Mouse (Mus musculus) cerebellum, postnatal 4 days (tissue): ENCODE results near the gene Pde5a.

ENCODE experiments used
- DNase-seq, 2 experiments: peaks; one replicate each; pipeline ENCODE4 v3.0.0; 2022; ENCODE audit warnings: low spot score in 2 of 2, mixed read lengths in 1 of 2

The Pde5a gene

DNA sequence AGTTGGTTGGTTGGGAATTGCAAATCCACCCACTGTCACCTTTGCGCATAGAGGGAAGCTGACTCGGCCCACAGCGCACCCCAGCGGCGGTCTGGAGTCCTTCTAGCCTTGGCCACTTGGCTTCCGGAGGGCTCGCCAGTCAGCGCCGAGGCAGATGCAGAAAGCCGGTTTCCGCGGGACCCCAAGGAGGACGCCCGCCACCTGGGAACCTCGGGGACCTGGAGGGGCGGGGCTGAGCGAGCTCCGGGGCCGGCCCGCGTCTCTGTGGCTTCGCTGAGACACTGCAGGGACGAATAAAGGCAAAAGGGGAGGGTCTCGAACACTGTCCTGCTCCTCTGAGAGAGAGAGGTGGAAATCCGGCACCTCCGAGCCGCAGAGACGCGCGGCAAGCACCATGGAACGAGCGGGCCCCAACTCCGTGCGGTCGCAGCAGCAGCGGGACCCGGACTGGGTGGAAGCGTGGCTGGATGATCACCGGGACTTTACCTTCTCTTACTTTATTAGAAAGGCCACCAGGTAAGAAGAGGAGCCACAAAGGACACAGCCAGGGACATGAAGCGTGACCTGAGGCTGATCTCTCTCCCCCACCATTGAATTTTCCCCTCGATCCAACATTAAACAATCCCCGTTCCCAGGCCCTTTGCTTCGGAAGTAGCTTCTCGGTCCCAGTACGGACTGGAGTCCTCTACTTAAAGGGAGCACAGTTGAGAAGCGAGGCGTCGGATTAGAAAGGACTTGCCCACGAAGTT is at the start of gene Pde5a:
Gene Pde5a (plus strand): TSS at position 96 of the 749 bp plus-strand sequence.
- peak; percentile 64 to 84 for DNase-seq

DNA sequence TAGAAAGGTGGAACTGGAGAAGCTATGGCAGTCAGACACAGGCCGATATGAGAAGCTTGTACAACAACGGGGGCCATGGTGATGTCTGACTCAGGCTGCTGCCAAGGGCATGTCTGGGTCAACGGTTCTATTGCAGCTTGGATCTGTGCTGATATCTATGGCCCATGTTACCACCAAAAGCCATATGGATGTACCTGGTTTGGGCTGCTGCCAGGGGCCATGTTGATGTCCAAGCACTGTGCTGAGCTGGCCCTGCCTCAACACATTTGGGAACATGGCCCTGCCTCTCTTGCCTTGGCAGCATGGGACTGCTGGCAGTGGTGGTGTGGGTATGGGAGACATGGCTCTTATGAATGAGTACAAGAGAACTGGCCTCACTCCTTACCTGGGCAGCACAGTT is 47.9 kb upstream of the Pde5a start:
- no peak for DNase-seq

DNA sequence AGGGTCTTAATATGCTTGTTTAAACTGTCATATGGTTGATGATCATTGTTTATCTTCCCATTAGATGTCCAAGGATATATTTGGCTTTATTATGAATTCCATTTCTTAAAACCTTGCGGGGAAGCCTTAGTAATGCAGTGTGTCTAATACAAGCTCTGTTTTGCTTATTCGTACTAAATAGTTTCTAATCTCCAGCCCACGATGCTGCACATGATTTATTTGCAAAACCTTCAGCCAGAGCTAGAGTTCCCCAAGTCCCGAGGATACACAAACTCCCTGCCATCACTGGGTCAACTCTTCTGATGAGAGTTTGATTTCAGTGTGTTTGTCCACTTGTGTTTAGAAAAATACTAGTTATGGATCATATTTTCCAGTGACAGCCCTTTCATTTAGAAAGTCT is 46.4 kb upstream of the Pde5a start:
- no peak for DNase-seq

DNA sequence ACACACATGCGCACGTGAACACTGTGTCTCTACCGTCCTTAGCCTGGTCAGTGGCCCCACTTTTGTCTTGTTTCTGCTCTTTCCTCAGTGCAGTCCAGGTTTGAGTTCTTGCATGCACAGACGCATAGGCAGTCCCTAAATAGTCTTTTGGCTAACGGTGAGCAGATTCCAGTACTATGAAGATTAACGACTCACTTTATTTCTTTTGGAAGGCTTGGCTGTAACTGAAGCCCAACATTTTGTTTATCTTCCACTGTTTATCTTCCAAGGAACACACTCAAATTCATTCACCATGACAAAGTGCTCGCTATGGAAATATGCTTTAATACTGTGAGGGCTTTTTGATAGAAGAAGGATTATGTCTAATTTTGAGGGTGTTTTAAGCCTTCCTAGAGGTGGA is 43.9 kb upstream of the Pde5a start:
- DNase-seq: no peak

DNA sequence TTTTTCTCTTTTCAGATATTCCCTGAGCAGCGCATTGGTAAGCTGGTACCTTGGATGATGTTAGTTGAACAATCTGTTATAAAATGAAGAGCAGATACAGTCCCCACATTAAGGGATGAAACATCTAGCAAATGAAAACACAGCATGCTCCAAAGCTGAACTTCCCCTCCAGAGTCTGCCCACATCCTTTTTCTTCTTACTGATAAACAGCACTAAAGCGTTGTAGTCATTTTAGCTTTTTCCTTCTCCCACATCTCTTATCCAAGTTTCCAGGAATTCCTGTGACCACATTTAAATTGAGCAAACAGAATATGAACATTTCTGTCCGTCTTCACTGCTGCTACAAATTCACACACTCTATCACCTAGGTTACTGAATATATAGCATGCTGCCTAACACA is 35.7 kb upstream of the Pde5a start:
- no peak for DNase-seq

DNA sequence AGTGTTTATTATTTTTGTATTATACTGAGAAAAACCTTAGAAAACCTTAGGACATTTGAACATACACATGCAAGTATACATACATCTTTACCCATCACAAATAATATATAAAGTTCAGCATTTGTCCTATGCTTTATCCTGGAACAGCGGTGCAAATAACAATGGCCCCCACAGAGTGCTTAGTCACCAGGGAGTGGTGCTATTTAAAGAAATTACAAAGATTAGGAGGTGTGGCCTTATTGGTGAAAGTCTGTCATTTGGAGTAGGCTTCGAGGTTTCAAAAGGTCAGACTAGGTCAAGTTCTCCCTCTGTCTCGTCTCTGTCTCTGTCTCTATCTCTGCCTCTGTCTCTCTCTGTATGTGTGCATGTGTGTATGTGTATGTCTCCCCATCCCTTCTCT is 32.9 kb upstream of the Pde5a start:
- no peak for DNase-seq

DNA sequence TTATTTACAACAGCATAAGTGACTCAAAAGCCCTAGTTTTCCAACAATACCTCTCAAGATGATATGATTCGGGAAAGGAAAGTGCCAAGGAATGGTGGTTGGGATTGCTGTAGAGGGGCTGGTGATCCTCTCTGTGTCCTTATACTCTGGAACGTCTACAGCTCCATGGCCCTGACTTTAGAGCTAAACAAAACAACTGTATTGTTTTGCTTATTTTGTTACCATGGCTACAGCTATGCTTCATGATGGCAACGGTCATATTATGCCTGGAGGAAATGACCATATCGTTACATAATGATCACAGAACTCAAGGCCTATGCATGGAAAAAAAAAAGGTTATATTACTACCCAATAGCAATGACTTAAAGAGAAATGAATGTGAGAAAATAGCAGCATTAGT is 32.1 kb upstream of the Pde5a start:
- DNase-seq: no peak

DNA sequence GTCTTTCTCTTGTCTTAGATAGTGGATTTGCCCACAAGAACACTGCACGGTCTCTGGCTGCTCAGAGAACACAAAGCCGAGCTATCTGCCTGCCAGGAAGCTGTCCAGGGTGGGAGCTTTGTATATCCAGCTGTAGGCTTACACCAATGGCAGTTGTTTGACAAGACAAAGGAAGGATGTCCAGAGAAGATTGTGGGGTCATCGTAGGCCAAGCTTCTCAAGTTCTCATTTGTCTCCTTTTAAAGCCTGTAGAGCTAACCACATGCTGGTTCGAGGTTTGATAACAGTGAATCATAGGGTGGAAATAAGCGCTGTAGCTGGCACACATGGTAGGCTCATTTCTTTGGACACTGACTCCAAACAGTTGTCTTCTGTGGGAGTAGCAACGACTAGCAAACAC is 24.5 kb upstream of the Pde5a start:
- no peak for DNase-seq

DNA sequence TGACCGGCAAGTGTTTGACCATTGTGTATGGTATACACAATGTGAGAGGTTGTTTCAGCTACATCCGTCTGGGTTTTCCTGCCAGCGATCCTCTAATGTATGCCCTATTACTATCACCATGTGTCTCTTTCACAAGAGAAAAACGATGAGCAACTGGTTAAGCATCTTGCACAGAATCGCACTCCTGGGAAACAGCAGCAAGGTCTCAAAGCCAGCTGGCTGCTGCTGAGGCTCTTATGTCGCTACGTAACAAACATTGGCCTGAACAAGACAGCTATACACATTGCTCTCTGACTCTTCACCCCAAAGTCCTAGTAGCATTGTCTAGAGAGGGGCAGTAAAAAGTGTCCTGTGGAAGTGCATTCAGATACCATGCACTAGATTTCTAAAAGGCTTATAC is 23.5 kb upstream of the Pde5a start:
- no peak for DNase-seq

DNA sequence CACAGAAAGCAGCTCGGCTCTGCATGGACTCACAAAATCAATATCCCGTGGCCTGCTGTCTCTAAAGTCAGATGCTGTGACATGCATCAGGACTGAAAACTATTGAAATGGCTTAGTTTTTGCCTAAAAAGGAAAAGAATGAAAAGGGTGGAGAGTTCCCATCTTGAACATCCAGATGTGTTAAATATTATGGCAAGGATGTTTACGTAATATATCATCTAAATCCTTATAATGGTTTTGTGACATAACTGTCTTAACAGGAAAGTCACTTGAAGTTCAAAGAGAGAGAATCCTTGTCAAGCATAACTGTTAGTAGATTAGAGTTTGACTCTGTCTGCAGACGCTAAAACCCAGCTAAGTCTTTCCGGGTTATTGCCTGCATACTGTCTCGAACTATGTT is 20.3 kb upstream of the Pde5a start:
- DNase-seq: no peak

DNA sequence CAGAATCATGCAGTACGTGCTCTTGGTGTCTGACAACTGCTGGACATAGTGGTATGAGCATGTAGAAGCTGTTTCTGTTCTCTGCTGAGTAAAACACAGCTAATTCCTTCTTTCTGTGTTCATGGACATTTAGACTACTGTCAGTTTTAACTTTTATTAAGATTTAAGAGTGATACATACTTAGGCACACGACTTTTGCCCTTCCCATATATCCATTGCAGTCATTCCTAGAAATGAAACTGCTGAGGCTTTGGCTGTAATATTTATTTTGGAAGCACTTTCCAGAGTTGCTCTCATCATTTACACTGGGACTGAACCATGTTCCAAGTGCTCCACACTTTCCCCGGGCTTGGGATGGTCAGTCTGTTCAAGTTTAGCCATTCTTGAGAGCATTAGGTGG is 18.6 kb upstream of the Pde5a start:
- no peak for DNase-seq

DNA sequence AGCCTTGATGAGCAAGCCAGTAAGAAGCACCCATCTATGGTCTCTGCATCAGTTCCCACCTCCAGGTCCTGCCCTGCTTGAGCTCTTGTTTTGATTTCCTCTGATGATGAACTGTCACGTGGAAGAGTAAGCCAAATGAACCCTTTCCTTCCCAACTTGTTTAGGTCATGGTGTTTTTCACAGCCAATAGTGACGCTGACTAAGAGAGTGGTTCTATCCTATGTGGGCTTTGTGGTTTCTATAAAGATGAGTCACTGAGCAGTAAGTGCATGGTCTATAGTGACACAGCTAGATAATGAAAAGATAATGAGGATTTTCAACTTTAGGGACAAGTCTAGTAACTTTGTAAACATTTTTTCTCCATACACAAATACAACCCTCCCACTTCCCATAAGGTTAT is 10.1 kb upstream of the Pde5a start:
- no peak for DNase-seq

DNA sequence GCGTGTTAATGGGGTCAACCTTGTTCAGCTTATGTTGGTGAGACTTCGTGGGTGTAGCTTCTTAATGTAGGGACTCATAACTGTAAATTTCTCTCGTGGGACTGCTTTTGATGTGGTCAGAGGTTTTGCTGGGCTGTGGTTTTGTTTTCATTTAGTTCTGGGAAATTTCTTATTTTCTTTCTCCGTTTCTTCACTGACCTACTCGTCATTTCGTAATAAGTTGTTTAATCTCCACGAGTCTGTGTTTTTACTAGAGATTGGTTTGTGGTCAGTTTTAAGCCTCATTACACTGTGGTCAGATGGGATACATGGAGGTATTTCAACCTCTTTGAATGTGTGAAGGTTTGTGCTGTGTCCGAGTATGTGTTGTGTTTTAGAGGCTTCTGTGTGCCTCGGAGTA is 7.2 kb upstream of the Pde5a start:
- no peak for DNase-seq

DNA sequence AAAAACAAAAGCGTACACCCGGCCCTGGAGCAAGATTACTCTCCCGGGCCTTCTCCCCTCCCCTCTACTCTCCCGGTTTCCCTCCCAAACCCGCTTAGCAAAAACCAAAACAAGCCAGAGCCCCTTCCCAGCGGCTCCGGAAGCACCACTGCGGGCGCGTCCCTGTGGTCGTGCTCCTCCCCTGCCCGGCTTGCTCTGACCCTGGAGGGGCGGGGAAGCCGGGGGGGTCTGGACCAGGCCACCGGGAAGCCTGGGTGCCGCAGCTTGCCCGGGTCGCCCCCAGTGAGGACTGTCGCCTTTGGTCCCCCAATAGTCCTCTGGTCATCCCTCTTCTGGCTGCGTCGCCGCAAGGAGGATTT is 833 bp downstream of the Pde5a start:
- no peak for DNase-seq

DNA sequence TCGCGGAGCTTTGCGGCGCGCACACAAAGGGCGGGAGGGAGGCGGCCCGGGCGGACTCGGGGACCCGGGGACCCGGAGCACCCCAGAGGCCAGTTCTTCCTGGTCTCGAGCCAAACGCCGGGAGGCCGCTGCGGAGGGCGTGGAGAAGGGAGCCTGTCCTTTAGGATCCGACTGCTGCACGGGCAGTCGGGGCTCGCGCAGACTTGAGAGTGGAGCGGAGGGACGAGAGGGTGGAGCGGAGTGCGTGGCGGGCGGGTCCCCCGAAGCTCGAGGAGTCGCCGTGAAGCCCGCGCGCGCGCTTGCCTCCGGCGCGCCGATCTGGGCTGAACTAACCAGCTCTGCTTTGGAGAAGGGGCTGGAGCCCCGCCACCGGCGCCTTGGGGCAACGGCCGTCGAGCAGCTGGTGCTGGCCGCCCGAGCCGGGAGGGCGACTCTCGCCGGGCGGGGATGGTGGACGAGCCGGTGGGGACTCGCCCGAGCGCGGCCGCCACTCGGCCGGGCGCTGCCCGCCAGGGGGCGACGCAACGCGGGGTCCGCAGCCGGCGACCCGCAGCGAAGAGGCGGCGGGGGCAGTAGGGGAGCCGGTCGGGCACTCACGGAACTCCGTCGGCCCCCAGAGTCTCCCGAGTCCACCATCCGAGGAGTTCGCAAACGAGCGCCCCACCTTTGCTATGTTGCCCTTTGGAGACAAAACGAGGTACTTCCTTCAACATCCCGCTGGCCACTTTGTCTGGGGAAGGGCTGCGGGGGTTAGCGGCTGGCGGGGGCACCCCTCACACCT is 1.4 kb downstream of the Pde5a start:
- DNase-seq: peak; percentile 43 to 75

DNA sequence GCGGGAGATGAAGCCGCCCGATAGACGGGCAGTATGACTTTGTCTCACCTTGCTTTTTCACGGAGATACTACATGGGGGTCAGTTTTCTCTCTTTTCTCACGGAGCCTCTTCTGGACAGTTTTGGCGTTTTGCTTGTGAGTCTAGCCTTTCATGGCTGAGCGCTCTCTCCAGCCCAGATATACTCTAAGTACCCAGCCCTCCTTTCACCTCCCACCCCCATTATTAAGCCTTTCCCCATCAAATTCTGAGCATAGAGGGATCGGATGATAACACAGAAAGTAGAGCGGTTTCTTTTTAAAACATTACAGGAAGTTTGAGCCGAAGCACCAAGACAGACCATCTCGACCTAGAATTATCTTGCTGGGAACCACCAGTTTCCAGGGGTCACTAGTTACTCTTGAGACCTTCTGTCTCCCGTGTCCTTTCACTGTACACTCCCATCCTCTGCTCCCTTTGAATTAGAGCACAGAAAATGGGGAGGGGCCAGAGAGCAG is 2.0 kb downstream of the Pde5a start:
- no peak for DNase-seq

DNA sequence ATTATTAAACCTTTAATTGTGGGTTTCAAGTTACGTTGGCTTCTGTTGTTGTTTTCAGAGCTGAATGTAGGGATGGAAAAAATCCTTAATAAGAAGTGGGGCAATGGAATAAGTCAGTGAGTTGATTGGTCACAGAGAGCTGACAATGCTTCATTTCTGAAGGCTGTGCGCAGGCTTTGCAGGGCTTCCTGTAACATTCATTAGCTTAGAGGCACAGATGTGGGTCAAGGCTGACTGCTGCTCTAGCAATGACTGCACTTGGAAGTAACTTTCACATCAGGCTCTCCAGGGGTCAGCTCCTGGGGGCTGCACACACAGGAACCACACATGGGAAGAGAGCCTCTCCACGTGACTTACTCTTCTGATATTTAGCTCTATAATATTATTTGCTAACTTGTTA is 5.1 kb downstream of the Pde5a start:
- no peak for DNase-seq

DNA sequence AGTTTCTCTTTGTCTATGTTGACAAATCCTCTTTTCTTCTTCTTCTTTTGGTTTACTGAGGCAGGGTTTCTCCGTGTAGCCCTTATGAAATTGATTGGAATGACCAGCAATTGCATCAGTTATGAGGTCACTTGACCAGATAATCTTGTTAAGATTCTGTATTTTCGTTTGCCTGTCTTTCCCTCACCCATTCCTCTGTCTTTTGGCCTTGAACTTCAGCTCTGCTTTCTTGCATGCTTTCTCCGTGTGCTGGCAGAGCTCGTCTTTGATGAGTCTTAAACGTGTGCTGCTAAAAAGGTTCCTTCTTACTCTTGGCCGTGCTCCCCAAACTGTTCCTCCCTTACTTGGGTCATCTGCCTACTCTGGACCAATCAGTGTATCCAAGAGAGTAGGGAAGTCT is 5.6 kb downstream of the Pde5a start:
- DNase-seq: no peak

DNA sequence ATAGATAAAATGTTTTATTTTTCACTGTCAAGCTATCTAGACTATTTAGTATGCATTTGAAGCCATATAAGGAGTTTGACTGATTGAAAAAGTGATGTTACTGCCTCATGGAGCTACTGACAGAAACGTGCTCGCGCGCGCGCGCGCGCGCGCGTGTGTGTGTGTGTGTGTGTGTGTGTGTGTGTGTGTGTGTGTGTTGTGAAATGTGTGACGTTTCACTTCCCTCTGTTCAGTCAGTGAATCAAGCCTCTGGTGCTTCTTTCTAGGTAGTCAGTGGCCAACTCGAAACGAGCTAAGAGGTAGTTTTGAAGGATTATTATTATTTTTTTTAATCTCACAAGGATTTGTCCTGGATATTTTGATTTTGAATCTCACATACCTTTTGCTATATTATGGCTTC is 10.7 kb downstream of the Pde5a start:
- no peak for DNase-seq

DNA sequence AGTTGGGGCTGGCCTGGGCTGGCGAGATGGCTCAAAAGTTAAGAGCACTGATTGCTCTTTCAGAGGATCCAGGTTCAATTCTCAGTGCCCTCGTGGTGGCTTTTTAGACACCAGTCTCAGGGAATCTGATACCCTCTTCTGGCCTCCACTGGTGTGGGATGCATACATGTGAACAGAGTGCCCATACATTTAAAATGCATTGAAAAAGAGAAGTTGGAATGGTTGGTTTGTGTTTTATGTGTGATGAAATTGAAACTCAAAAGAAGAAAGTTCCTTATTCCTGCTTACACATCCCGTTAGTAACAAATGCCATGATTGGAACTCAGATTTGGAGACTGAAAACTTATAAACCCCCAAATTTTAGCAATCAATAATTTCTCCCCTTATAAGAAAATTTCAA is 15.5 kb downstream of the Pde5a start:
- no peak for DNase-seq

DNA sequence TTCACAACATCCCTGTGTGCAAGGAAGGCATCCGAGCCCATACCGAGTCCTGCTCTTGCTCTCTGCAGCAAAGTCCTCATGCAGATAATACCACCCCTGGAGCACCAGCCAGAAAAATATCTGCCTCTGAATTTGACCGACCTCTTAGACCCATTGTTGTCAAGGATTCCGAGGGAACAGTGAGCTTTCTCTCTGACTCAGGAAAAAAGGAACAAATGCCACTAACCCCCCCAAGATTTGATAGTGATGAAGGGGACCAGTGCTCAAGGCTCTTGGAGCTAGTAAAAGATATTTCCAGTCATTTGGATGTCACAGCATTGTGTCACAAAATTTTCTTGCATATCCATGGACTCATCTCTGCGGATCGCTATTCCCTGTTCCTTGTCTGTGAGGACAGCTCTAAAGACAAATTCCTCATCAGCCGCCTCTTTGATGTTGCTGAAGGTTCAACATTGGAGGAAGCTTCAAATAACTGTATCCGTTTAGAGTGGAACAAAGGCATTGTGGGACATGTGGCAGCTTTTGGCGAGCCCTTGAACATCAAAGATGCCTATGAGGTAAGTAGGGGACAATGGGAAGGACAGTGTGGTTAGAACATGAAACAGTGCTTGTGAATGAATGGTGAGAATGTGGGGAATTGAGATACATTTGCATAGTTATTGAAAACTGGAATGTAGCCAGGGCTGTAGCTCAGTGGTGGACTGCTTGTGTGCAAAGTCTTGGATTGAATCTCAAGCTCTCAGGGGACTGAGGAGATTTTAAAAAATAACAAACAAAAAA is 19.4 kb downstream of the Pde5a start:
- no peak for DNase-seq

DNA sequence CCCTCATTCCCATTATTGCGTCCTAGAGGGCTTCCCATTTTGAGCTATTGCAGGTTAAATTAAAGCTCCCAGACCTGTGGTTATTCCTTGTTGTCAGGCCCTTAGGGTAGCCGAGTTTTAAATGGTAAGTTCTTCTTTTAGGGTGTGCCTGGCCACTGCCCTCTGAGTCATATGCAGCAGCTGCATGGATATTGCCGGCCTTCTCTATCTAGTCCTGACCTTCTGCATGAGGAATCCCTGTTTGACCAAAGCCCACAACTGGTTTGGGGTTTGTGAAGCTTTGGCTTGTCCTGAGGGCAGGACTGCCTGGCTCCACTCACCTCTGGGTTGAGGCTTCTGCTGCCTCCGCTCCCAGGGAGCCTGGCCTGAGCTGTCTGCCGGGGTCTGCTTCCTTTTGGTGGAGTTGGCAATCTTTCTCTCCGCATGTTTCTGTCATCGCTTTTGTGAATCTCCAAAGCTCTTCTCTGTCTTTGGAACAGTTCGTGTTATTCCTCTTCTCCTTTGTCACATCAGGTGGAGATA is 34.6 kb downstream of the Pde5a start:
- DNase-seq: no peak
